25 mouse cellular contexts compared by ENCODE assay signal in the genomic region with DNA sequence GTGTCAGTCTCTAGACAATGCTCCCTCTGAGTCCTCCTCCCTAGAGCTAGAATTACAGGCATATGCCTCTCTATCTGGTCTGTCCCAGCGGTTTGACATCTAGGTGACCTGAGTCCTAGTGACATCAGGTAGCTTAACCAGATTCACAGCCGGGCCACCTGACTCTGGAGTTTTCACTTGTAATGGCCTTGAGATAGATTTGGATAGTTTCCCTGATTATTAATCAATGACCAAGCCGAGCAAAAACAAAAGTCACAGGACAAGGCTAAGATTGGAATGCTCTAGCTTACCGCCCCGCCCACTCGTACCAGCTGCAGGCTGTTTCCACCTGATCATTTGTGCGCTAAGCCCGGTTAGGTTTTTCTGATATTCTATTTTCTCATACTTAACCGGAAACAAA. TPM values are rescaled to one million over a fixed set of nuclear protein-coding genes. Genes with fewer than 3 reads are reported as not detected.
A peak's percentile ranks its signal among the peaks of the same experiment; 100 is the strongest.
DNase-seq lines count a peak whose midpoint lies in the region; ATAC-seq and TF ChIP-seq lines count a peak whose summit lies in the region.
"Had no signal": no experiment of that assay in that cellular context is flagged by ENCODE, and none has a peak within 500 bp of the region (broad histone marks: within the 10 kb centered on the region; RNA-seq: fewer than 3 reads in every experiment).

No protein-coding gene starts in this region.

- H3K9ac ChIP-seq in liver, postnatal 0 days (replicated peaks): no peak overlapping the region
- H3K9ac ChIP-seq in liver, embryonic 11.5 days (ENCODE audit: low read depth, low read length): no peak overlapping the region
- no peak overlapping the region for H3K9ac ChIP-seq in neural tube, embryonic 15.5 days (replicated peaks)
- H3K9ac ChIP-seq: forebrain, embryonic 13.5 days; intestine, embryonic 15.5 days; liver, embryonic 15.5 days; lung, embryonic 15.5 days; midbrain, embryonic 15.5 days had no signal

- DNase-seq in kidney, adult 11 months: peak; percentile 60
- no peak for DNase-seq in kidney, postnatal 14 days
- no peak for DNase-seq in liver, postnatal 0 days
- DNase-seq in liver, embryonic 11.5 days (ENCODE audit: low spot score): no peak
- DNase-seq in kidney, adult 9 months: peak; percentile 74
- DNase-seq in layer of hippocampus, adult 18-20 months (ENCODE audit: low spot score in 2 of 2): no peak
- DNase-seq: adrenal gland, postnatal 10 days; cerebellum, adult 8-10 months; cerebellum, postnatal 36 days; gastrocnemius, postnatal 14 days; heart, postnatal 14 days; layer of hippocampus, postnatal 36 days; left cerebral cortex, postnatal 4 days; right cerebral cortex, adult 18-20 months; spleen, adult 18-20 months had no signal

- H3K4me2 ChIP-seq in liver, postnatal 0 days (ENCODE audit: low read depth, low read length): no peak overlapping the region
- H3K4me2 ChIP-seq in liver, embryonic 11.5 days: no peak overlapping the region
- no peak overlapping the region for H3K4me2 ChIP-seq in neural tube, embryonic 15.5 days
- H3K4me2 ChIP-seq: forebrain, embryonic 13.5 days; intestine, embryonic 15.5 days; liver, embryonic 15.5 days; lung, embryonic 15.5 days; midbrain, embryonic 15.5 days had no signal

- H3K36me3 ChIP-seq in liver, postnatal 0 days (replicated peaks; ENCODE audit: insufficient read depth, low read length): no peaks in the 10 kb centered on the region
- H3K36me3 ChIP-seq in liver, embryonic 11.5 days (ENCODE audit: control insufficient read depth, insufficient read depth, low read length): no peaks in the 10 kb centered on the region
- no peaks in the 10 kb centered on the region for H3K36me3 ChIP-seq in neural tube, embryonic 15.5 days
- H3K36me3 ChIP-seq: G1E; intestine, embryonic 15.5 days; liver, embryonic 15.5 days; lung, embryonic 15.5 days; midbrain, embryonic 10.5 days; midbrain, embryonic 15.5 days had no signal

- 71% methylated on average over 9 of the region's 9 CpGs for WGBS in liver, postnatal 0 days (ENCODE audit: insufficient replicate concordance)
- WGBS in liver, embryonic 11.5 days: 78% methylated on average over 9 of the region's 9 CpGs
- WGBS in neural tube, embryonic 15.5 days: 90% methylated on average over 9 of the region's 9 CpGs

- ATAC-seq in liver, postnatal 0 days: peak; percentile 27; the same call in 1 of the 2 replicates
- no peak for ATAC-seq in liver, embryonic 11.5 days (replicated peaks; ENCODE audit: low FRiP score)
- no peak for ATAC-seq in neural tube, embryonic 15.5 days (ENCODE audit: low FRiP score)
- ATAC-seq: forebrain, embryonic 13.5 days; hindbrain, embryonic 16.5 days; intestine, embryonic 15.5 days; midbrain, embryonic 15.5 days; Patski had no signal

- H3K4me3 ChIP-seq in liver, postnatal 0 days (ENCODE audit: low read depth, low read length): no peak overlapping the region
- H3K4me3 ChIP-seq in liver, embryonic 11.5 days (ENCODE audit: low read depth, low read length): no peak overlapping the region
- no peak overlapping the region for H3K4me3 ChIP-seq in neural tube, embryonic 15.5 days (replicated peaks)
- H3K4me3 ChIP-seq: forebrain, embryonic 13.5 days; intestine, embryonic 15.5 days; liver, embryonic 15.5 days; lung, embryonic 15.5 days; midbrain, embryonic 10.5 days; midbrain, embryonic 15.5 days had no signal

- H3K27ac ChIP-seq in liver, postnatal 0 days (ENCODE audit: low read depth): no peak overlapping the region
- H3K27ac ChIP-seq in liver, embryonic 11.5 days (ENCODE audit: low read depth, low read length): no peak overlapping the region
- no peak overlapping the region for H3K27ac ChIP-seq in neural tube, embryonic 15.5 days (replicated peaks)
- H3K27ac ChIP-seq: forebrain, embryonic 13.5 days; intestine, embryonic 15.5 days; liver, embryonic 15.5 days; lung, embryonic 15.5 days; midbrain, embryonic 10.5 days; midbrain, embryonic 15.5 days had no signal

- TF ChIP-seq EP300 in liver, postnatal 0 days (IDR thresholded peaks at IDR 0.05; ENCODE audit: low read depth): no peak

- no peak for TF ChIP-seq CTCF in liver, postnatal 0 days (IDR thresholded peaks at IDR 0.05; ENCODE audit: low read depth)

- no peaks in the 10 kb centered on the region for H3K27me3 ChIP-seq in liver, postnatal 0 days (ENCODE audit: insufficient read depth, low read length)
- no peaks in the 10 kb centered on the region for H3K27me3 ChIP-seq in liver, embryonic 11.5 days (replicated peaks; ENCODE audit: control insufficient read depth, insufficient read depth, low read length)
- H3K27me3 ChIP-seq in neural tube, embryonic 15.5 days (replicated peaks): no peaks in the 10 kb centered on the region
- H3K27me3 ChIP-seq: forebrain, embryonic 13.5 days; intestine, embryonic 15.5 days; liver, embryonic 15.5 days; lung, embryonic 15.5 days; midbrain, embryonic 15.5 days; Patski had no signal

- no peaks in the 10 kb centered on the region for H3K9me3 ChIP-seq in liver, postnatal 0 days (ENCODE audit: low read length)
- H3K9me3 ChIP-seq in liver, embryonic 11.5 days (ENCODE audit: control insufficient read depth, low read length): no peaks in the 10 kb centered on the region
- no peaks in the 10 kb centered on the region for H3K9me3 ChIP-seq in neural tube, embryonic 15.5 days (replicated peaks)
- H3K9me3 ChIP-seq: forebrain, embryonic 13.5 days; intestine, embryonic 15.5 days; liver, embryonic 15.5 days; lung, embryonic 15.5 days; midbrain, embryonic 15.5 days had no signal

- H3K4me1 ChIP-seq in liver, postnatal 0 days (ENCODE audit: insufficient read depth): peaks cover 8% of the 10 kb centered on the region
- no peaks in the 10 kb centered on the region for H3K4me1 ChIP-seq in liver, embryonic 11.5 days (replicated peaks; ENCODE audit: control insufficient read depth, insufficient read depth, low read length)
- no peaks in the 10 kb centered on the region for H3K4me1 ChIP-seq in neural tube, embryonic 15.5 days
- H3K4me1 ChIP-seq: midbrain, embryonic 10.5 days had no signal

RNA-seq across cellular contexts. Expression of a gene that starts 2.3 kb away (rescaled TPM):
- polyA plus RNA-seq in liver, postnatal 0 days (2015; fragmentation: Nextera tagmentation; extraction: Ambion mirVana): 20.5 and 22.8 TPM in 2 replicates
- polyA plus RNA-seq in liver, embryonic 11.5 days (2014; fragmentation: Nextera tagmentation; extraction: Ambion mirVana): 13.5 and 13.9 TPM in 2 replicates
- total RNA-seq in layer of hippocampus, adult 18-20 months (2021): 1 to 10 TPM in 1 of 2 experiments, under 1 TPM in 1; 0.87 to 2.3 TPM
- polyA plus RNA-seq in neural tube, embryonic 15.5 days (2015; fragmentation: Nextera tagmentation; extraction: Ambion mirVana): 1.2 and 9.9 TPM in 2 replicates
- polyA plus RNA-seq: G1E had no signal

Comparison
In these comparisons a context has a peak if more than half of its experiments do, and no peak if none do; other contexts are left out.
1. DNase-seq: peak in kidney, adult 11 months (single experiment) and kidney, adult 9 months (single experiment); none in kidney, postnatal 14 days (single experiment), liver, postnatal 0 days (single experiment), liver, embryonic 11.5 days (single experiment) and layer of hippocampus, adult 18-20 months (0 of 2).